In genomic region chr9:119842091-119842490, GRCm38 (mm10) we compare ENCODE assay signal across 20 mouse cellular contexts. TPM values are rescaled to one million over a fixed set of nuclear protein-coding genes. Genes with fewer than 3 reads are reported as not detected.
DNase-seq lines count a peak whose midpoint lies in the region; ATAC-seq and TF ChIP-seq lines count a peak whose summit lies in the region.
"Had no signal": no experiment of that assay in that cellular context is flagged by ENCODE, and none has a peak within 500 bp of the region (broad histone marks: within the 10 kb centered on the region; RNA-seq: fewer than 3 reads in every experiment).

No protein-coding gene starts in this region.

- no peak overlapping the region for H3K9ac ChIP-seq in intestine, embryonic 15.5 days
- H3K9ac ChIP-seq in intestine, postnatal 0 days (ENCODE audit: low read depth, low read length): no peak overlapping the region
- no peak overlapping the region for H3K9ac ChIP-seq in kidney, embryonic 16.5 days (replicated peaks; ENCODE audit: low read length)
- no peak overlapping the region for H3K9ac ChIP-seq in liver, embryonic 15.5 days
- H3K9ac ChIP-seq: forebrain, embryonic 12.5 days had no signal

- 42% methylated on average over 6 of the region's 6 CpGs for WGBS in intestine, embryonic 15.5 days
- WGBS in intestine, postnatal 0 days: 26% methylated on average over 6 of the region's 6 CpGs
- WGBS in kidney, embryonic 16.5 days: 35% methylated on average over 6 of the region's 6 CpGs
- 36% methylated on average over 6 of the region's 6 CpGs for whole genome bisulfite sequencing in liver, embryonic 15.5 days (ENCODE audit: insufficient replicate concordance)

- DNase-seq in kidney, postnatal 36 days: peak; percentile 72 to 82
- DNase-seq in heart, postnatal 14 days: no peak
- no peak for DNase-seq in urinary bladder, postnatal 14 days (ENCODE audit: low spot score)
- DNase-seq: adrenal gland, adult 2 months; cerebellum, adult 11 months; gastrocnemius, postnatal 25 days; heart, postnatal 4 days; layer of hippocampus, postnatal 36 days; thymus, postnatal 4 days had no signal

- H3K4me2 ChIP-seq in intestine, embryonic 15.5 days (replicated peaks): no peak overlapping the region
- no peak overlapping the region for H3K4me2 ChIP-seq in intestine, postnatal 0 days (replicated peaks; ENCODE audit: low read depth)
- no peak overlapping the region for H3K4me2 ChIP-seq in kidney, embryonic 16.5 days (replicated peaks; ENCODE audit: low read depth, low read length)
- no peak overlapping the region for H3K4me2 ChIP-seq in liver, embryonic 15.5 days
- H3K4me2 ChIP-seq: forebrain, embryonic 12.5 days; heart, embryonic 11.5 days had no signal

- intact Hi-C loops in heart, postnatal 14 days (cut with DNase I): no loop called here

- ATAC-seq in intestine, embryonic 15.5 days: peak; percentile 28; the same call in 1 of the 2 replicates
- ATAC-seq in intestine, postnatal 0 days: no peak
- ATAC-seq in kidney, embryonic 16.5 days (ENCODE audit: low FRiP score, low TSS enrichment): 0 out of 2 replicates have a peak, but pooled peaks have one; percentile 23
- ATAC-seq in liver, embryonic 15.5 days (ENCODE audit: insufficient read depth): peak; percentile 62
- ATAC-seq: CD4-positive, CD25-positive, alpha-beta regulatory T cell, adult 4 months; lung, postnatal 0 days had no signal

- no peak overlapping the region for H3K27ac ChIP-seq in intestine, embryonic 15.5 days
- no peak overlapping the region for H3K27ac ChIP-seq in intestine, postnatal 0 days (ENCODE audit: low read depth, low read length)
- H3K27ac ChIP-seq in kidney, embryonic 16.5 days (ENCODE audit: low read length): no peak overlapping the region
- no peak overlapping the region for H3K27ac ChIP-seq in liver, embryonic 15.5 days (replicated peaks)
- H3K27ac ChIP-seq: forebrain, embryonic 12.5 days had no signal

- TF ChIP-seq CTCF in intestine, postnatal 0 days (IDR thresholded peaks at IDR 0.05; ENCODE audit: low read depth): no peak

- H3K4me3 ChIP-seq in intestine, embryonic 15.5 days (replicated peaks): no peak overlapping the region
- no peak overlapping the region for H3K4me3 ChIP-seq in intestine, postnatal 0 days (ENCODE audit: low read depth, low read length)
- no peak overlapping the region for H3K4me3 ChIP-seq in kidney, embryonic 16.5 days (ENCODE audit: low read length)
- no peak overlapping the region for H3K4me3 ChIP-seq in liver, embryonic 15.5 days (replicated peaks)
- H3K4me3 ChIP-seq: forebrain, embryonic 12.5 days; megakaryocyte, embryonic 14.5 days; myocyte had no signal

- no peaks in the 10 kb centered on the region for H3K36me3 ChIP-seq in intestine, embryonic 15.5 days
- H3K36me3 ChIP-seq in intestine, postnatal 0 days (ENCODE audit: control insufficient read depth, insufficient read depth): no peaks in the 10 kb centered on the region
- no peaks in the 10 kb centered on the region for H3K36me3 ChIP-seq in kidney, embryonic 16.5 days (ENCODE audit: insufficient read depth, low read length)
- H3K36me3 ChIP-seq in liver, embryonic 15.5 days (replicated peaks): no peaks in the 10 kb centered on the region
- H3K36me3 ChIP-seq: forebrain, embryonic 12.5 days had no signal

- H3K27me3 ChIP-seq in intestine, embryonic 15.5 days (replicated peaks): no peaks in the 10 kb centered on the region
- no peaks in the 10 kb centered on the region for H3K27me3 ChIP-seq in intestine, postnatal 0 days (replicated peaks; ENCODE audit: control insufficient read depth, insufficient read depth, low read length)
- 0 out of 2 replicates have a peak, but pooled peaks cover 3% of the 10 kb centered on the region for H3K27me3 ChIP-seq in kidney, embryonic 16.5 days (ENCODE audit: insufficient read depth, low read length)
- H3K27me3 ChIP-seq in liver, embryonic 15.5 days: no peaks in the 10 kb centered on the region

- H3K4me1 ChIP-seq in intestine, embryonic 15.5 days (replicated peaks): 0 out of 2 replicates have a peak, but pooled peaks cover 7% of the 10 kb centered on the region
- H3K4me1 ChIP-seq in intestine, postnatal 0 days (replicated peaks; ENCODE audit: control insufficient read depth, insufficient read depth, low read length): no peaks in the 10 kb centered on the region
- 0 out of 2 replicates have a peak, but pooled peaks cover 7% of the 10 kb centered on the region for H3K4me1 ChIP-seq in kidney, embryonic 16.5 days (ENCODE audit: insufficient read depth, low read length)
- 0 out of 2 replicates have a peak, but pooled peaks cover 9% of the 10 kb centered on the region for H3K4me1 ChIP-seq in liver, embryonic 15.5 days (replicated peaks)
- H3K4me1 ChIP-seq: megakaryocyte, embryonic 14.5 days had no signal

- H3K9me3 ChIP-seq in intestine, embryonic 15.5 days: no peaks in the 10 kb centered on the region
- H3K9me3 ChIP-seq in intestine, postnatal 0 days (ENCODE audit: control insufficient read depth): no peaks in the 10 kb centered on the region
- no peaks in the 10 kb centered on the region for H3K9me3 ChIP-seq in kidney, embryonic 16.5 days (ENCODE audit: low read length)
- H3K9me3 ChIP-seq in liver, embryonic 15.5 days (replicated peaks): no peaks in the 10 kb centered on the region
- H3K9me3 ChIP-seq: forebrain, embryonic 12.5 days had no signal

RNA-seq across cellular contexts. Expression of gene Scn11a, which starts 16.8 kb away (rescaled TPM):
- 0.04 TPM in 1 of 2 replicates, not detected in the other for polyA plus RNA-seq in intestine, embryonic 15.5 days (2015; fragmentation: Nextera tagmentation; extraction: Ambion mirVana)
- polyA plus RNA-seq in intestine, postnatal 0 days (2015; fragmentation: Nextera tagmentation; extraction: Ambion mirVana): 0.20 and 0.25 TPM in 2 replicates
- 0.05 and 0.09 TPM in 2 replicates for polyA plus RNA-seq in kidney, embryonic 16.5 days (2015; fragmentation: Nextera tagmentation; extraction: Ambion mirVana)
- polyA plus RNA-seq in liver, embryonic 15.5 days (2015; fragmentation: Nextera tagmentation; extraction: Ambion mirVana): 0.02 TPM in 1 of 2 replicates, not detected in the other
- under 1 TPM; 0.05 to 0.07 TPM for total RNA-seq in heart, postnatal 14 days (2021)
- total RNA-seq: adrenal gland, adult 2 months; common myeloid progenitor, adult 5-6 weeks; layer of hippocampus, postnatal 36 days had no signal
- polyA plus RNA-seq: adrenal gland, adult 2 months; lung, postnatal 0 days had no signal

RNA-seq across cellular contexts. Expression of gene Wdr48, which starts 52.6 kb away (rescaled TPM):
- 38.2 and 41.6 TPM in 2 replicates for polyA plus RNA-seq in intestine, embryonic 15.5 days (2015; fragmentation: Nextera tagmentation; extraction: Ambion mirVana)
- 14.3 and 16.5 TPM in 2 replicates for polyA plus RNA-seq in intestine, postnatal 0 days (2015; fragmentation: Nextera tagmentation; extraction: Ambion mirVana)
- polyA plus RNA-seq in kidney, embryonic 16.5 days (2015; fragmentation: Nextera tagmentation; extraction: Ambion mirVana): 54.2 and 56.5 TPM in 2 replicates
- 21.2 and 21.4 TPM in 2 replicates for polyA plus RNA-seq in liver, embryonic 15.5 days (2015; fragmentation: Nextera tagmentation; extraction: Ambion mirVana)
- 10 to 100 TPM; 28.9 to 29.6 TPM for total RNA-seq in heart, postnatal 14 days (2021)

Comparison
In these comparisons a context has a peak if more than half of its experiments do, and no peak if none do; other contexts are left out.
1. DNase-seq: peak in kidney, postnatal 36 days (2 of 2); none in heart, postnatal 14 days (0 of 2) and urinary bladder, postnatal 14 days (single experiment).